Mouse (Mus musculus): ENCODE measurements around the gene Hmga2.
"Not testable (repeated sequence)": the region's sequence is repeated elsewhere in the genome, so short reads cannot be mapped to it uniquely, and the experiment has no call there.

The Hmga2 gene

DNA sequence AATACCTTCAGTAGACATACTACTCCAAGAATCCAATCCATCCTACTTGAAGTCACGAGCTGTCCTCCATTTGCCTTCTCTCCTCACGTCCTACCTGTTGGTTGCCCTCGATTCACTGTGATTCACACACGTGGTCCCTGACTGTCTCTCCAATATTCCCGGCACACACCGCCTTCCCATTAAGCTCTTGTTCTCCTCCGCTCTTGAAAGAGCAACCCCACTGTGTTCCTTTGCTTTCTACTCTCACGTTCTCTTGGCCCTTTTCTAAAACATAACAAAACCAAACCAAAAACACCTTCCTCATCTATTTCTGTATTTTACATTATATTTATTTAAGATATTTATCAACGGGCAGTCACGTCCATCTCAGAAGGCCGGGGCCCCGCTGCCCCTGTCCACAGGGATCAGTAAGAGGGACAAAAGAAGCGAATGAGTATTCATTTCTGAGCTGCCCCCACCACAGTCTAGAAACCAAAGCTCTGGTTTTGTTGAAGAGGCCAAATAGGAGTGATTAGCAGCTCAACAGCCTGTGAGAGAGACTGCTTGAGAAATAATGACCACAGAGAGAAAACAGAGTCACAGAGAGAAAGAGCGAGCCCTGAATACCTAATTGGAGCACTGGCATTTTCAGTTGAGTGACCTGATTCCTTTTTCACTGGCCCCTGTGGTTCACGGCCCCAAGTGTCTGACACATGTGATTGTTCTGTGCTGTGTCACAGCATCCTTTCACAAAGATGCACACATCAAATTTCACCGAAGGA lies 131.5 kb downstream of the Hmga2 start:
- no peak for DNase-seq (ENCODE audit: low read depth)

DNA sequence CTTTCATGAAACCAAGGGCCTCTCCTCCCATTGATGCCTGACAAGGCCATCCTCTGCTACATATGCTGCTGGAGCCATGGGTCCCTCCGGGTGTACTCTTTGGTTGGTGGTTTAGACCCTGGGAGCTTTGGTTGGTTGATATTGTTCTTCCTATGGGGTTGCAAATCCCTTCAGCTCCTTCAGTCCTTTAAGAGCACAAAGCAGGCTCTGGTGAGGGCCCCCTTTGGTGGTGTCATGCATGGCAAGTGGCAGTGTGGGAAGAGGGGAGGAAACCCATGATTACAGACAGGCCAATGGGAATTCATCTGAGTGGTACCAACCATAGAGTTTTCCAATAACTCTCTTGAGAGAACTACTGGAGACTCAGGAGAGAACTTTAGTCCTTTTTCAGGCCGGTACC lies 136.4 kb downstream of the Hmga2 start:
- DNase-seq (ENCODE audit: low read depth): not testable (repeated sequence)

DNA sequence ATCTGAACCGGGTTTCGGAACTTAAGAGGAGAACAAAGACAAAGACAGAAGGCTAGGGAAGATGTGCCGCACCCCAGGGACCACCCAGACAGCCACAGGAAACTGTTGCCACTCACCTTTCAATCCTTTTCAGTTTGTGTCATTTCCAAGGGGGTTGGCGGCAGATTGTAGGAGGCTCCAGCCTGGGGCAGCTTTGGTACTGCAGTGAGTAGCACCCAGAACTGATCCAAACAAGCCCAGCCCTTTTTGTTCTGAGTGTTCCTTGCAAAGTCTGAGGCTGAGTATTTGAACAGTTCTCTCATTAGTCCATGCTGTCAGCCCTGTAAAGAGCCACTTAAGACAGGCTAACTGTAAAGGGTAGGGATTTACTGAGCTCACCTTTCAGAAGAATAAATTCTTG lies 136.9 kb downstream of the Hmga2 start:
- DNase-seq (ENCODE audit: low read depth): no peak

DNA sequence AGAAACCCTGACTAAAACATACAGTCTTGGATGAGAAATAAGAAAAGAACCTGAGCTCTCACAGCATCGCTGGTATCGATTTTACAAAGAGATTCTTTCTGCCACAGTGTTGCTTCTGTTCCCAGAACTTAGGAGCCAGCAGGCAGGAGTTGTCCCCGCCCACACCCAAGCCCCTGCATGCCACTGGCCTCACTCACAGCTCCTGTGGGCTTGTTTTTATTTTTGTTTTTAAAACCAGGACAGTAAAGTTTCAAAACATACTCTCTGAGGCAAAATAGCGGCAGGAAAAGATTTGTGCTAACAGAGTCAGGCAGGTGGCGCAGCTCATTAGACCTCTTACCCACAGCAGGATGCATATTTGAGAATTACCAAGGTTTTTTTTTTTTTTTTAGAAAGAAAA lies 137.4 kb downstream of the Hmga2 start:
- DNase-seq (ENCODE audit: low read depth): no peak

DNA sequence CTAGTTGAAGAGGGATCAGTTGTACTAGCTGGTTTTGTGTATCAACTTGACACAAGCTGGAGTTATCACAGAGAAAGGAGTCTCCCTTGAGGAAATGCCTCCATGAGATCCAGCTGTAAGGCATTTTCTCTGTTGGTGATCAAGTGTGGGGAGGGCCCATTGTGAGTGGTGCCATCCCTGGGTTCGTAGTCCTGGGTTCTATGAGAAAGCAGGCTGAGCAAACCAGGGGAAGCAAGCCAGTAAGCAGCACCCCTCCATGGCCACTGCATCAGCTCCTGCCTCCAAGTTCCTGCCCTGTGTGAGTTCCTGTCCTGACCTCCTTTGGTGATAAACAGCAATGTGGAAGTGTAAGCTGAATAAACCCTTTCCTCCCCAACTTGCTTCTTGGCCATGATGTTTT lies 137.8 kb downstream of the Hmga2 start:
- not testable (repeated sequence) for DNase-seq (ENCODE audit: low read depth)

DNA sequence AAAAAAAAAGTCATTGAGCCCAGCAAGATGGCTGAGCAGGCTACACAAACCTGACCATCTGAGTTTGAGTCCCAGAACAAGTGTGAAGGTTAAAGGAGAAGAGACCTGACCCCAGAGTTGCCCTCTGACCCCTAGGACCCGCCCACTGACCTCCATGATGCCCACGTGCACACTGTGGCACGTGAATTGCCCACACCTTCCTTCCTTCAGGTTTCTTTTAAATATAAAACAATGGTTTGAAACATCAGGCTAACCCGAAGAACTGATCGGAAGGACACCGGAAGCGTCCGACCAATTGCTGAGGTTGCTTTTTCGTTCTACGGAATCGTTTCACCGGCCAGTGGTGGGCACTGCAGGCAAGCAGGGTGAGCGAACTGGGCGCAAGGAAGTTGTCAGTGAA lies 148.3 kb downstream of the Hmga2 start:
- no peak for DNase-seq (ENCODE audit: low read depth)

DNA sequence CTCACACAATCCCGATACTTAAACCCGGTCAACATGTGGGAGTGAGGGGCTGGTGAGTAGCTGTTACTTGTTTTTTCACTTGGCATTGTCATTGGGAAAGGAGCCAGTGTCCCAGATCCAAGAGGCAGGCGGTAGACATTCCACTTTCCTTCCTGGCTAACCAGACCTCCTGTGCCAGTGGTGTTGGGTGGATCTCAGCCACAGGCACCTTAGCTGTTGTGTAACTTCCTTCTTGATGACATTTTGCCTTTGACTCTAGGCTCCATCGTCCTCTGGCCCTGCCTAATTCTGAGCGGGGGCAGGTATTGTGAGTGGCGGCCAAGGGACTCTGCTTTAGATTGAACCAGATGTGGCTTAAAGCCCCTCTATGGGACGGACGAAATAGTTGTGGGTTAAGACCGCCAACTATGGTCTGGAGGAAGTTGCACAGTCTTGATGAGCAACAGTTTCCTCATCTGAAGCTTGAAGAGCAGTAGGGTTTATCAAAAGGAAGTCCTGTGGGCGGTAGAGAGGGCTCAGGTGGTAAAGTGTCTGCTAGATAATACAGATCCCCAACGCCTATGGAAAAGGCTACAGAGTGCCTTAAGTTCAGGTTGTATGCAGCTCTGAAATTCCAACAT lies 152.6 kb downstream of the Hmga2 start:
- DNase-seq (ENCODE audit: low read depth): peak; percentile 30

DNA sequence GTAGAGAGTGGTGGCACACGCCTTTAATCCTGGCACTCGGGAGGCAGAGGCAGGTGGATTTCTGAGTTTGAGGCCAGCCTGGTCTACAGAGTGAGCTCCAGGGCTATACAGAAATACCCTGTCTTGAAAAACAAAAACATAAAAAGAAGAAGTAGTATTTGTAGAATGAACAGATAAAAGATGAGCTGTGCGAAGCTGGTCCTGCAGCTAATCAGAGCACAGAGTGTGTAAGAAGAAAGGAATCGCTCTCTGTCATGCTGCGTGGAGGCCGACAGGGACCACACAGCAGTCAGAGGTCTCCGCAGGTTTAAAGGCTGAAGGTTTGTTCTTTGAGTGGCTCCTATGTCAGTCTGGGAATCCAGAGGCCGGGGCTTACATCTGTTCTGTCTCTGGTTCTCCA lies 153.5 kb downstream of the Hmga2 start:
- DNase-seq (ENCODE audit: low read depth): no peak

DNA sequence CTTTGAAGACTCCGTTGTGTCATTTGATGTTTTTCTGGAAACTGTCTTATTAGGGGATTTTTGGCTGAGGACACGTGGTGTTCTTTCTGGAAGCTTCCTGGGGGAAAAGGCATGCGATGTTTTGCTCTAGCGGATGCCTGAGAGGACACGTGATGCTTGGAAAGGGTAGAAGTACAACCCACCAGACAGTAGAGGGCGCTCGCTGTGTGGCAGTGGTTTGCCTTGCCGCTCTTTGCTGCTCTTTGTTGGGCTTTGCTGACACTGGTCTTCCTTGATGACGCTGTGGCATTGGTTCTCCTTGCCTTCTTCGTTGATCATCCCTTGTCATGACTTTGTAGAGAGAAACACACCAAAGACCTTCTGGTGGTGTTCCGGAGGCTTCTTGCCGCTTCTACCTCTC lies 156.7 kb downstream of the Hmga2 start:
- DNase-seq (ENCODE audit: low read depth): no peak

Measured in c-Kit-positive CD71-negative TER-119-negative erythroid progenitor cells, embryonic 14.5 days (primary cell).